12 mouse cellular contexts compared by ENCODE assay signal in genomic region chr14:122467926-122468841, GRCm38 (mm10). TPM values are rescaled to one million over a fixed set of nuclear protein-coding genes. Genes with fewer than 3 reads are reported as not detected.
DNase-seq lines count a peak whose midpoint lies in the region; ATAC-seq and TF ChIP-seq lines count a peak whose summit lies in the region.
"Had no signal": no experiment of that assay in that cellular context is flagged by ENCODE, and none has a peak within 500 bp of the region (broad histone marks: within the 10 kb centered on the region; RNA-seq: fewer than 3 reads in every experiment).

No protein-coding gene starts in this region.

- no peak for ATAC-seq in cerebellum, adult (ENCODE audit: insufficient number of reproducible peaks, low FRiP score, low TSS enrichment)
- no peak for ATAC-seq in hindbrain, embryonic 12.5 days (ENCODE audit: low FRiP score)
- ATAC-seq in midbrain, postnatal 0 days (ENCODE audit: low FRiP score), result no peak
- no peak for ATAC-seq in frontal cortex, adult (ENCODE audit: low TSS enrichment)
- no peak for ATAC-seq in activated CD4-positive, CD25-positive, alpha-beta regulatory T cell, adult 4 months

- H3K9ac ChIP-seq in hindbrain, embryonic 12.5 days, result peak overlapping the region; percentile 43
- no peak overlapping the region for H3K9ac ChIP-seq in midbrain, postnatal 0 days (replicated peaks; ENCODE audit: low read length, poor library complexity, severe bottlenecking)
- H3K9ac ChIP-seq: embryonic facial prominence, embryonic 15.5 days; heart, embryonic 12.5 days had no signal

- H3K27me3 ChIP-seq in hindbrain, embryonic 12.5 days, result peaks cover 82% of the 10 kb centered on the region
- peaks cover 38% of the 10 kb centered on the region for H3K27me3 ChIP-seq in midbrain, postnatal 0 days (ENCODE audit: insufficient read depth, low read length)

- H3K4me2 ChIP-seq in hindbrain, embryonic 12.5 days (replicated peaks), result peak overlapping the region; percentile 48
- peak overlapping the region; percentile 18 for H3K4me2 ChIP-seq in midbrain, postnatal 0 days (ENCODE audit: low read depth, low read length, poor library complexity, severe bottlenecking)
- H3K4me2 ChIP-seq: embryonic facial prominence, embryonic 15.5 days; heart, embryonic 12.5 days had no signal

- DNase-seq in cerebellum, adult 11 months, result peak; percentile 45
- peak; percentile 35 for DNase-seq in embryo, embryonic 10 days (ENCODE audit: low spot score)
- DNase-seq in midbrain, postnatal 0 days (ENCODE audit: low spot score), result no peak
- no peak for DNase-seq in spleen, adult 12 weeks (ENCODE audit: low spot score)
- DNase-seq: lung, postnatal 4 days had no signal

- no peak overlapping the region for H3K27ac ChIP-seq in hindbrain, embryonic 12.5 days
- H3K27ac ChIP-seq in midbrain, postnatal 0 days (ENCODE audit: low read depth, low read length), result peak overlapping the region; percentile 18; the same call in 1 of the 2 replicates
- H3K27ac ChIP-seq: embryonic facial prominence, embryonic 15.5 days had no signal

- peaks cover 48% of the 10 kb centered on the region for H3K4me1 ChIP-seq in hindbrain, embryonic 12.5 days
- H3K4me1 ChIP-seq in midbrain, postnatal 0 days (ENCODE audit: insufficient read depth, low read length), result peaks cover 5% of the 10 kb centered on the region; the same call in 1 of the 2 replicates

- whole genome bisulfite sequencing in hindbrain, embryonic 12.5 days, result 6% methylated on average over 23 of the region's 23 CpGs
- 23% methylated on average over 23 of the region's 23 CpGs for WGBS in midbrain, postnatal 0 days

- no peaks in the 10 kb centered on the region for H3K36me3 ChIP-seq in hindbrain, embryonic 12.5 days
- H3K36me3 ChIP-seq in midbrain, postnatal 0 days (ENCODE audit: insufficient read depth, low read length), result no peaks in the 10 kb centered on the region
- H3K36me3 ChIP-seq: embryonic facial prominence, embryonic 15.5 days; heart, embryonic 12.5 days had no signal

- H3K4me3 ChIP-seq in hindbrain, embryonic 12.5 days, result peak overlapping the region; percentile 22; the same call in 1 of the 2 replicates
- H3K4me3 ChIP-seq in midbrain, postnatal 0 days (ENCODE audit: low read depth, low read length), result no peak overlapping the region
- H3K4me3 ChIP-seq: embryonic facial prominence, embryonic 15.5 days; heart, embryonic 12.5 days had no signal

- TF ChIP-seq CTCF in midbrain, postnatal 0 days (IDR thresholded peaks at IDR 0.05), result no peak

- no peaks in the 10 kb centered on the region for H3K9me3 ChIP-seq in hindbrain, embryonic 12.5 days (replicated peaks)
- no peaks in the 10 kb centered on the region for H3K9me3 ChIP-seq in midbrain, postnatal 0 days (ENCODE audit: low read length)
- H3K9me3 ChIP-seq: embryonic facial prominence, embryonic 15.5 days; heart, embryonic 12.5 days had no signal

RNA-seq across cellular contexts. Expression of gene Zic5, which starts 2.7 kb away (rescaled TPM):
- 18.1 and 25.0 TPM in 2 replicates for polyA plus RNA-seq in hindbrain, embryonic 12.5 days (2016; fragmentation: Nextera tagmentation; extraction: Ambion mirVana)
- total RNA-seq in midbrain, postnatal 0 days (2014; rRNA removed), result 10.7 and 24.8 TPM in 2 replicates
- 4.4 and 8.8 TPM in 2 replicates for polyA plus RNA-seq in midbrain, postnatal 0 days (2015; fragmentation: Nextera tagmentation; extraction: Ambion mirVana)
- under 1 TPM in 1 of 2 experiments, not detected in 1; 0.12 TPM for polyA plus RNA-seq in activated CD4-positive, CD25-positive, alpha-beta regulatory T cell, adult 4 months (2017; shearing (Covaris generic))
- polyA plus RNA-seq: urinary bladder, adult 2 months had no signal

RNA-seq across cellular contexts. Expression of gene Zic2, which starts 7.1 kb away (rescaled TPM):
- 18.3 TPM in 2 replicates for polyA plus RNA-seq in hindbrain, embryonic 12.5 days (2016; fragmentation: Nextera tagmentation; extraction: Ambion mirVana)
- total RNA-seq in midbrain, postnatal 0 days (2014; rRNA removed), result 69.2 and 106 TPM in 2 replicates
- polyA plus RNA-seq in midbrain, postnatal 0 days (2015; fragmentation: Nextera tagmentation; extraction: Ambion mirVana), result 6.9 and 13.9 TPM in 2 replicates
- polyA plus RNA-seq in activated CD4-positive, CD25-positive, alpha-beta regulatory T cell, adult 4 months (2017; shearing (Covaris generic)), result not detected
- polyA plus RNA-seq: heart, embryonic 12.5 days had no signal

RNA-seq across cellular contexts. Expression of gene Gm5089, which starts 17.3 kb away (rescaled TPM):
- 2.8 and 4.0 TPM in 2 replicates for polyA plus RNA-seq in hindbrain, embryonic 12.5 days (2016; fragmentation: Nextera tagmentation; extraction: Ambion mirVana)
- 1.9 TPM in 1 of 2 replicates, not detected in the other for total RNA-seq in midbrain, postnatal 0 days (2014; rRNA removed)
- polyA plus RNA-seq in midbrain, postnatal 0 days (2015; fragmentation: Nextera tagmentation; extraction: Ambion mirVana), result 0.07 TPM in 1 of 2 replicates, not detected in the other
- not detected for polyA plus RNA-seq in activated CD4-positive, CD25-positive, alpha-beta regulatory T cell, adult 4 months (2017; shearing (Covaris generic))
- polyA plus RNA-seq: heart, embryonic 12.5 days; urinary bladder, adult 2 months had no signal

RNA-seq across cellular contexts. Expression of gene Gm10837, which starts 22.2 kb away (rescaled TPM):
- polyA plus RNA-seq in hindbrain, embryonic 12.5 days (2016; fragmentation: Nextera tagmentation; extraction: Ambion mirVana), result 0.55 and 0.58 TPM in 2 replicates
- 0.19 and 0.38 TPM in 2 replicates for total RNA-seq in midbrain, postnatal 0 days (2014; rRNA removed)
- 0.21 and 0.32 TPM in 2 replicates for polyA plus RNA-seq in midbrain, postnatal 0 days (2015; fragmentation: Nextera tagmentation; extraction: Ambion mirVana)
- polyA plus RNA-seq in activated CD4-positive, CD25-positive, alpha-beta regulatory T cell, adult 4 months (2017; shearing (Covaris generic)), result not detected
- polyA plus RNA-seq: embryonic facial prominence, embryonic 15.5 days; heart, embryonic 12.5 days; urinary bladder, adult 2 months had no signal

Comparison
In these comparisons a context has a peak if more than half of its experiments do, and no peak if none do; other contexts are left out.
1. DNase-seq: peak in cerebellum, adult 11 months (single experiment) and embryo, embryonic 10 days (single experiment); none in midbrain, postnatal 0 days (single experiment) and spleen, adult 12 weeks (single experiment).